ENCODE assay signal across 18 mouse cellular contexts in the genomic region with DNA sequence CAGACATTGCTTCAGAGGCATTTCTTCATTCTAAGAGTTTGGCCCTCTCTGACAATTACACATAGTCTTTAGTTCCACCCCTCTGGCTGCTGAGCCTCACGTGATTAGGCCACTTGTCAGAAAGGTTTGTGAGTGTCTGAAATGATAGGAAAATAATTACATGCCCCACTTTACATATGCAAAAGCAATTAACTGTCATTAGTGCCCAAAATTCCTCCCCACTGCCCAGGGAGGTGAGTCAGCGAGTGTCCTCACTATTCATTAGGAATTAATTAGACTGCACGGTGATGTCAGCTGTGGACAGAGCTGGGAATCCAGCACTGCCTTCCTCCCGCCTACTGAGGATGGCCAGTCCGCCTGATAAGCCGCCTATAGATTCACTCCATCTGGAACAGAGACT.
DNase-seq lines count a peak whose midpoint lies in the region; ATAC-seq and TF ChIP-seq lines count a peak whose summit lies in the region.
"Had no signal": no experiment of that assay in that cellular context is flagged by ENCODE, and none has a peak within 500 bp of the region (broad histone marks: within the 10 kb centered on the region; RNA-seq: fewer than 3 reads in every experiment).

No protein-coding gene starts in this region.

- H3K36me3 ChIP-seq in heart, embryonic 11.5 days (ENCODE audit: control insufficient read depth, insufficient read depth, low read length) = peaks cover 2% of the 10 kb centered on the region; the same call in 1 of the 2 replicates
- H3K36me3 ChIP-seq in lung, postnatal 0 days (ENCODE audit: insufficient read depth, low read length) = no peaks in the 10 kb centered on the region
- H3K36me3 ChIP-seq: limb, embryonic 12.5 days; liver, embryonic 15.5 days had no signal

- ATAC-seq in heart, embryonic 11.5 days (replicated peaks; ENCODE audit: insufficient number of reproducible peaks, low FRiP score, low TSS enrichment) = no peak
- ATAC-seq in lung, postnatal 0 days = peak; percentile 44
- ATAC-seq in megakaryocyte progenitor cell, adult 5-6 weeks (replicated peaks; ENCODE audit: poor library complexity) = no peak

- no peak for TF ChIP-seq EP300 in lung, postnatal 0 days (IDR thresholded peaks at IDR 0.05)

- no peak overlapping the region for H3K4me3 ChIP-seq in heart, embryonic 11.5 days (ENCODE audit: low read depth, low read length)
- no peak overlapping the region for H3K4me3 ChIP-seq in lung, postnatal 0 days (ENCODE audit: low read depth, low read length)
- H3K4me3 ChIP-seq: layer of hippocampus, adult 2 months; limb, embryonic 12.5 days; liver, embryonic 15.5 days had no signal

- intact Hi-C loops in heart, postnatal 14 days (cut with DNase I) = no loop called here

- H3K9me3 ChIP-seq in heart, embryonic 11.5 days (replicated peaks; ENCODE audit: control insufficient read depth, low read length) = no peaks in the 10 kb centered on the region
- no peaks in the 10 kb centered on the region for H3K9me3 ChIP-seq in lung, postnatal 0 days (ENCODE audit: low read length)
- H3K9me3 ChIP-seq: limb, embryonic 12.5 days; liver, embryonic 15.5 days had no signal

- peak overlapping the region; percentile 84 for H3K27ac ChIP-seq in heart, embryonic 11.5 days (ENCODE audit: low read depth, low read length)
- H3K27ac ChIP-seq in lung, postnatal 0 days (ENCODE audit: low read length) = no peak overlapping the region
- H3K27ac ChIP-seq: layer of hippocampus, adult 2 months; limb, embryonic 12.5 days; liver, embryonic 15.5 days had no signal

- H3K4me1 ChIP-seq in heart, embryonic 11.5 days (ENCODE audit: control insufficient read depth, insufficient read depth, low read length) = peaks cover 54% of the 10 kb centered on the region
- peaks cover 9% of the 10 kb centered on the region; the same call in 1 of the 2 replicates for H3K4me1 ChIP-seq in lung, postnatal 0 days (ENCODE audit: insufficient read depth, low read depth, low read length)
- H3K4me1 ChIP-seq: liver, embryonic 15.5 days had no signal

- peak; percentile 43 for DNase-seq in adrenal gland, postnatal 14 days
- DNase-seq in adrenal gland, adult 8-10 months = no peak
- no peak for DNase-seq in heart, postnatal 14 days
- DNase-seq in lung, postnatal 0 days (ENCODE audit: low spot score) = peak; percentile 49
- DNase-seq in lung, postnatal 25 days (ENCODE audit: low spot score) = no peak
- DNase-seq in retina, embryonic 14.5 days (ENCODE audit: low spot score) = peak; percentile 39
- DNase-seq: cerebellum, adult 2 months; gastrocnemius, postnatal 14 days; lung, postnatal 14 days; right cerebral cortex, postnatal 25 days; thymus, postnatal 25 days had no signal

- H3K9ac ChIP-seq in heart, embryonic 11.5 days (ENCODE audit: low read depth, low read length) = no peak overlapping the region
- H3K9ac ChIP-seq in lung, postnatal 0 days (replicated peaks; ENCODE audit: low read depth) = no peak overlapping the region
- H3K9ac ChIP-seq: limb, embryonic 12.5 days; liver, embryonic 15.5 days had no signal

- TF ChIP-seq CTCF in lung, postnatal 0 days (IDR thresholded peaks at IDR 0.05) = no peak

- 33% methylated on average over 6 of the region's 6 CpGs for WGBS in heart, embryonic 11.5 days (ENCODE audit: insufficient replicate concordance)
- WGBS in lung, postnatal 0 days = 61% methylated on average over 6 of the region's 6 CpGs

- H3K27me3 ChIP-seq in heart, embryonic 11.5 days (ENCODE audit: control insufficient read depth, insufficient read depth, low read length) = no peaks in the 10 kb centered on the region
- H3K27me3 ChIP-seq in lung, postnatal 0 days (replicated peaks; ENCODE audit: insufficient read depth, low read length) = no peaks in the 10 kb centered on the region
- H3K27me3 ChIP-seq: CH12.LX; limb, embryonic 12.5 days; liver, embryonic 15.5 days had no signal

- peak overlapping the region; percentile 25 for H3K4me2 ChIP-seq in heart, embryonic 11.5 days
- H3K4me2 ChIP-seq in lung, postnatal 0 days (replicated peaks; ENCODE audit: low read depth, low read length) = no peak overlapping the region
- H3K4me2 ChIP-seq: limb, embryonic 12.5 days; liver, embryonic 15.5 days; midbrain, embryonic 11.5 days had no signal

Comparison
In these comparisons a context has a peak if more than half of its experiments do, and no peak if none do; other contexts are left out.
1. DNase-seq: peak in adrenal gland, postnatal 14 days (single experiment), lung, postnatal 0 days (single experiment) and retina, embryonic 14.5 days (single experiment); none in adrenal gland, adult 8-10 months (single experiment), heart, postnatal 14 days (0 of 2) and lung, postnatal 25 days (single experiment).